Mouse (Mus musculus): Measurements from ENCODE around the gene Odam.

DNA sequence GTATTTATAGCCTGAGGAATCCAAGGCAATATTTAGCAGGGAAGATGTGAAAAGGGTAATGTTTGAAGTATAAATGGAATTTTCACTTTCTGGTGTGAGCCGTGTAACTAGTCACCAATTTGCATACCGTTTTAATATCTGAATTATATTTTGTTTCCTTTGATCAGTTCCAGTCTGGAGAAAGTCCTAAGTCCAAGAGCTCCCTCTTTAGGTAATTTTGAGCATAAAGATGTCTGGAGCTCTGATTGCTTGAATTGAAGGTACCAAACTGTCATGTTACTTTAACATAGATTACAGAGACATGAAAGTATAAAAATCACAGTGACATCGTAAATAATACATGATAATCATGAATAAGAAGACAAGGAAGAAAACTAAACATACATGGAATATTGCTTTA lies 55.9 kb downstream of the Odam start:
- no peak for TF ChIP-seq TAL1 (IDR thresholded peaks at IDR 0.05; ENCODE audit: low read length)
- TF ChIP-seq GATA1 (IDR thresholded peaks at IDR 0.05; ENCODE audit: low read length) = no peak

Data from erythroblast, embryonic 14.5 days (primary cell).